Mouse (Mus musculus): ENCODE measurements around the gene Tmem150c.

DNA sequence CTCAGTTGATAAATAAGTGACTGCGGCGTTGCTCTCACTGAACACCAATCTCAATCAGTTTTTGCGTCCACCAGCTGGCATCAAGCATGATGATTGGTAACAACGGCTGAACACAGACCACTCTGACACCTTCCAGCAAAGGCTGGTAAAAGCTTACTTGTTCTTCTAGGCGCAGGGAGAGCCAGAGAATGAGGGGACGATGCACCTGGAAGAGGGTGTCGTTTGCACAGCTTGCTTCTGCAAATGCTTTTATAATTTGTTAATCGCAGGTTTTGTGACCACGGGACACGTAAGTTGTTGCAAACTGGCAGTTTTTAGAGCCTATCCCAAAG is 68.4 kb downstream of the Tmem150c start:
- TF ChIP-seq CTCF (IDR thresholded peaks at IDR 0.05; ENCODE audit: low read depth) (no peak), EP300 (IDR thresholded peaks at IDR 0.05; ENCODE audit: low read depth) (no peak)
